Mouse (Mus musculus): Measurements from ENCODE around the gene Gm12695.

GRCm38 (mm10) chr4:96680966-96681365, 104.0 kb downstream of the Gm12695 start:
- TF ChIP-seq POLR2A (IDR thresholded peaks at IDR 0.05; ENCODE audit: low read depth, low read length) (no peak), CTCF (IDR thresholded peaks at IDR 0.05; ENCODE audit: extremely low read depth, insufficient read depth, insufficient read length, insufficient replicate concordance) (no peak)

Measured in spleen, adult 2 months (tissue).